Mouse (Mus musculus) CD4-positive, CD25-positive, alpha-beta regulatory T cell, adult 4 months (primary cell): ENCODE measurements at regions not wholly inside any gene's neighbourhood (a gene's known extent, or its start where the extent isn't known, plus 50 kb on each side); places are given as distances from the start of the nearest gene placed in this dataset.

Experiments
- ATAC-seq: one replicate; pipeline ENCODE4 v1.8.0; 2017

DNA sequence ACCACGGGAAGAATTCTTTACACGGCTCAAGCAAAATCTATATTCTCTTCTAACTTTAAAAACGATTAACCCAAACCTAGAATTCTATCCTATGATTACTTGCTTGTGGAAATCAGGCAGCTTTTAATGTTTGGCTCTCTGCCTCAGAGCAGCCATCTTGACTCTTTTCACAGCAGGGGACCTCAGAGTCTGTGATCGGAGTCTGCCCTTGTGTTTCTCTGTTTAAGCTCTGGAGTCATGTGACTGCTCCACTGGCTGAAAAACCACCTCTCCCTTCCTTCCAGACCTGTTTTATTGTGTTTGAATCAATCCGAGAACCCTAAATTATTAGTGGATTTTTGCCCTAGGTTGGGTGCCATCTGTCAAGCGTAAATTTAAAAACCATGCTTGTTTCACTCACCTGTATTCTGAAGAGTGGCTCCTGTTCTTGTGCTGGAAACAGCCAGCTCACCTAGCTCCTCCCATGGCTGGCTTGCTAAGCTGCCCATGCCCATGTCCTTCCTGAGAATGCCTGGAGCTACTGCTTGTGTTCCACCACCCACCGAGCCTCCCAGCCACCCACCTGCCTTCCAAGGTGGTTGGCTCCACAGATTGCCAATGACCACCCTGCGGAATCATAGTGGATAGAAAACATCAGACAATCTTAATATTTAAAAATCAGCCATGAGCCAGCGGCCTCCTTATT lies 62.6 kb downstream of the Perp start:
- ATAC-seq = no peak

DNA sequence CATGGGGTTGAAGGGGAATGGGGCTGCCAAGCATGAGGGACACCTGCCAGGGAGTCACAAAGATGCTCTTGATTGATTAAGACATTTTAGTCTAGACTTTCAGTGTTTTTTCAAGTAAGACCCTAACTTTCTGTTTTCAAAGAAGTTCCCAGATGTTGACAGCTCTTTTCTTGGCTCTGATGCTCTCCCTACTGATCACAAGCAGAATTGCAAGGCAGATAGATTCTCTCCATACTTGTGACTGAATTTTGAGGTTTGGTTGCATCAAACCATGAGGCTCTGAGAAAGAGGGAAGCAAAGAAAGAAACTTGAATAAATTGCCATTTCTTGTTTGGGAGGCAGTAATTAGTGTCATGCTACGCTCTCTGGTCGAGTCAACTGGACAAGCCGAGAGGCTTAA lies 64.5 kb downstream of the Perp start:
- no peak for ATAC-seq

DNA sequence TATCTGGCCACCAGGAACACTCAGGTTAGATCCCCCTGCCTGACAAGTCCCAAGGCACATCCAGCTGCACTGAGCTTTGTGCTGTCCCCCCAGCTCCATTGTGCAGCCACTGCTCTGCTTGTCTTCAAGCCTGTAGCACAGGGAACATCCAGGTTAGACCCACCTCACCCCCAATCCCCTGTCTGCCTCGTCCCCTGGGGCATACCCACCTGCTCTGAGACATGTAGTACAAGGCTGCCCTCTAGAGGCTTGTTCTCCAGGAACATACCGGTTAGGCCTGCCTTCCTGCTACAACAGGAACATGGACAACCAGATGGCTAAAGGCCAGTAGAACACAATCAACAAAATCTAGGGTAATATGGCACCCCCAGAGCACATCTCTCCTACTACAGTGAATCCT lies 66.1 kb downstream of the Perp start:
- no peak for ATAC-seq

DNA sequence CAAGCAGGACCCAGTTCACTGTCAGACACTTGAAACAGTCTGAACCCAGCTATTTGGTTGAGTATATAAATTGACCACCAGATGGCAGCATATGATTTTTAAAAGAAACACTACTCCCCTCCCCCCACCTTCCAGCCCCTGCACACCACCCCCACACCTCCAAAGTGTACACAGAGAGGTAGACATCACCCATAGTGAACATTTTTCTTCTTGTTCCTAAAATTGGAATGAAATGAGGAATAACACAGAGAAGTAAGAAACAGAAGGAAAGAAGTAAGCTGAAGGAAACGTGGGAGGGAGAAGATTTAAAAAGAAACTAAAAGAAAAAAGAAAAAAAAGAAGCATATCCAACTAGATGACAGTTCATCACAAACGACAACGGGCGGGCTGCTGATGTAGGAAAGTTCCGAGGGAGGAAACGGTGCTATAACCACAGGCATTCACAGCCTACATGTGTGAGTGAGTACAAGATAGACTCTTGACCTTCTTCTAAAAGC lies 72.3 kb downstream of the Perp start:
- peak; percentile 96 for ATAC-seq

DNA sequence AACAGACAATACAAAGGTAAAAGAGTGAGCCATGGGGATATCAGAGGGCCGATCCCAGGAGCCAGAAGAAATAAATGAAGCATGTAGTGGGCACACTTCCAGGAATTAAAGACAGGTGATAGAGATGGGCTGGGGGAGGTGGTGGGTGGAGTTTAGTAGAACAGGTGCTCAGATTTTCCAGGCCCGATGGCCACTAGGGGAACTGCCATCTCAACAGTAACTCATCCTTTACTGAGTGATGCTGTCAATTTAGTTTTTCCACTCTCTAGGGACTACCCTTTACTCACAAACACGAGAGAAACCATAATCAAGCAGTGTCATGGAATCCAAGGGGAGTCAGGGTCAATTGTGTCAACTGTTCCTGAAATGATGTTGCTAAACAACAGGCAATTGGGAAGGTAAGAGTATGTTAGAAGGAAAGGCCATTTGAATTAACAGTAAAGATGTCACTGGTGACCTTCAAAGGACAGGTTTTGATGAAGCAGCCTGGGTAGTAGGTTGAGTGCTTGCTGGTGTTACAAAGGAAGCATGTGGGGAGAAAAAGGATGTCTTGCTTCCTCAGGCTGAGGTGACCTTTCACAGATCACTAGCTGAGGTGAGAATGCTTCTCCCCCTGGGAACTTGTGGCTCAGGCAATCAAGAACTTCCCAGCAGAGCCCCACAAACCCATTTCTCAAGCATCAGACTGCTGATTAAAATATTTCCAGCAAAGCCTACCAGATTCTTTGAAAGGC lies 78.4 kb downstream of the Perp start:
- peak; percentile 72 for ATAC-seq

DNA sequence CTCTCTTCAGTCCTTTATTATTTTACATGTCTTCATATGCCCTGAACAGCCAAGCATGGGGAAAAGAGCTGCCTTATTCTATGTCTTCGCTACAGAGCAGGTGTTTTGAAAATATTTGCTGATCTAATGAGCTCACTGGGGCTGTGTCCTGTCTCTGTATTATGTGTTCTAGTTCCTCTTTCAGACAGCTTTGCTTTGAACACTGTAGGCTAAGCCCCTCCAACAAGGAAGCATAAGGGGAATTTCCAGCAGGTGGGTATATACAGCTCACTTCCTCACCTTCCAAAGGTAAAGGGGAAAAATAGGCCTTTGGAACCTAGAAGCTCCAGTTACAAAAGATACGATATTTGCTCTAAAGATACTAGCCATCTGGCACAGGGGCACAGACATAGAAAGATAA lies 83.0 kb downstream of the Perp start:
- no peak for ATAC-seq

DNA sequence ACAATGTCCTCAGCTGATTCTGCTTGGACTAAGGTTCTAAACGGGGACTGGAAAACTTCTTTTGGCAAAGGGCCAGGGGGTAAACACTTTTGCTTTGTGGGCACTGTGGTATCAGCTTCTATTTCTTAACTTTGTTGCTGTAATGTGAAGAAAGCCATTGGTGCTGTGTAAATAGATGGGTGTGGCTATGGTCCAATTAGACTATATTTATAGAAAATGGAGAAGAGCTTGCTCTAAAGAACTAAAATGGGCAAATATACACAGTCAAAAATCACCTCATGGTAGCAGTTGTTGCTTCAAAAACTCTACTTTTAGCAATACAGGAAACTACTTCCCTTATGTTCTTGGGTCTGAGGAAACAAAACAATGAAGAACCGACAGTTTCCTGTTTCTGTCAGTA lies 84.1 kb downstream of the Tnfaip3 start:
- ATAC-seq = peak; percentile 47

DNA sequence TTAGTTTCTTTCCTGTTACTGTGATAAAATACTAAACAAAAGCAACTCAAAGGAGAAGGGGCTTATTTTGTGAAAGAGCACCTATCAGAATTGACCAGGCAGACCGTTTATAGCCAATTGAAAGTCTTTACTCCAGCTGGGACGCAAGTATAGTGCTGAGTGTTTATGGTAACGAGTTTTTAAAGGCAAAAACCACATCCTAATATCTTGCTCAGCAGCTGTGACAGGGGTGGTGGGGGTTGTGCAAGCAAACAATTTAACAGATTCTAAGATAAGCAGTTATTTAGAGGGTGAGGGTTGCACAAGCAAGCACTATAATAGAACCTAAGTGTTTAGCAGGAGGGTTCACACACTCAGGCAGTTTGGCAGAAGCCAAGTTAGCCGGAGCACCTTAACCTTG lies 74.0 kb downstream of the Tnfaip3 start:
- ATAC-seq = peak; percentile 89

DNA sequence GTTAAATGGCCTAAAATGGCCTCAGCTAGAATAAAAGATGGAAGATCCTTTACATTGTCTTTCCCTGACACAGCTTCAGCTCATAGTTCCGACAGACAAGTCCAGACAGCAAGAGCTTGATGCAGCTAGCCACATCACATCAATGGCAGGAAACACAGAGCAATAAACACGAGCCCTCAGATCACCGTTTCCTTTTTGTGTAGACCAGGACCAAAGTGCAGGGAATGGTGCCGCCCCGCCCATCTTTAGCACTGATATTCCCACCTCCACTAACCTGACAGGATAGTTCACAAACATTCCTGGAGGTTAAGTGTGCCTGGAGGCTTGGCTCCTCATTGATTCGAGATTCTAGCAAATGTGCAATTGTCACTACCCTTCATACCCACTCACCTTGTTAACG lies 73.5 kb downstream of the Tnfaip3 start:
- peak; percentile 25 for ATAC-seq

DNA sequence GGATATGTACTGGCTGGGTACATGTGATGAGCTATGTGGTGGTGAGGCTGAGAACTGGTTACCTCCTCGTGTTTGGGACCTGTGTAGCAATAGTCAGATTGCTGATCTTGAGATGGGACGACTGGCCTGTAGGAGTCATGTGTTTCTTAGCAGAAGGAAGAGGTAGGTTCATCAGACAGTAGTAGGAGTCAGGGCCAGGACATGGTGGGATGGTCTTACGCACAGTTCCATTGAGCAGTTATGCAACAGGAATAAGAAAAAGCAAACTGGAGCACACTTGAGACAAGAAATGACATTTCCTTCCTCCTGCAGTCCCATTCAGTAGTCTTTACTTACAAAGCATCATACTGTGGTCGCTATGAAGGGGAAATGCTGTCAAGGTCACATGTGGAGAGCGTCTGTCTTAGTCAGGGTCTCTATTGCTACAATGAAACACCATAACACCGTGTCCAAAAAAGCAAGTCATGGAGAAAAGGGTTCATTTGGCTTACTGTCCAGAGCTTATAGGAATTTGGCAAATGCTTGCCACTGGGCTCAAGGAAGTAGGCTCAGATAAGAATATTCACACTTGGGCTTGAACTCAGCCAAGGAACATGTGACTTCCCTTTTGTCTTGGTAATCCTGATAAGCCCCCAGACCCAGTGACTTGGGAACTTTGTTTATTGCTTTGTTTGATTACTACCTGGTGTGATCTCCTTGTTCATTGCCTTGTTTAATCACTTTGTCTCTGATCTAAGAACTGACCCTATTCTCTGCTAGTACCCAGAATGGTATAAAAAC lies 72.0 kb downstream of the Tnfaip3 start:
- ATAC-seq = no peak

DNA sequence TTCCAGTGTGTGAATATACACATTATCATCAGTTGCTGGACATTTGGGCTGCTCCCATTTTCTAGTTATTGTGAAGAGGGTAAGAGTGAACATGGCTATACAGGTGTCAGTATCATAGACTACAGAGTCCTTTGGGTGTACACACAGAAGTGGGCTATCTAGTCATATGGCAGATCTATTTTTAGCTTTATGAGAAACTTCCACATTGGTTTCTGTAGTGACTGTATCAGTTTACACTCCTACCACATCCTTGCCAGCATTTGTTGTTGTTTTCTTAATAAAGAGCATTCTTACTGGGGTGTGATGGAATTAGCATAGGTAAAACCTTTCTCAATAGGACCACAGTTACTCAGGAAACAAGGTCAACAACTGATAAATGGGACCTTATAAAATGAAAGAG lies 68.7 kb downstream of the Tnfaip3 start:
- peak; percentile 56 for ATAC-seq
